Mouse (Mus musculus): ENCODE results near the gene Rab7b.

DNA sequence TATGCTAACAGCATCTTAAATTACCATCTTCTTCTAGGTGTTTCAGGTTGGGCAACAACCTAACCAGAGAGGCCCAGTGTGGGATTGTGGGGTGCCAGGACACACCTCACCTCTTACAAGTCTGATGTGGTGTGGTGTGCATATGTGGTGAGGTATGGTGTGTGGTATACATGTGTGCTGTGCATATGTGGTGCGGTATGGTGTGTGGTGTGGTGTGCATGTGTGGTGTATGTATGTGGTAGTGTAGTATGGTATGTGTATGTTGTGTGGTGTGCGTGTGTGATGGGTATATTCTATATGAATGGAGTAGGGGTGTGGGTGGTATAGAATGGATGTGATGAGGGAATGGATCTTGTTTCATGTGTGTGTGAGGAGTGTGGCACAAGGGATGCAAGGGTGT, 756 bp upstream of the Rab7b start:
- TF ChIP-seq POLR2A (IDR thresholded peaks at IDR 0.05; ENCODE audit: insufficient read depth, low read length) (no peak), EP300 (IDR thresholded peaks at IDR 0.05; ENCODE audit: insufficient read depth, low read depth, low read length) (no peak)
